Mouse (Mus musculus): Measurements from ENCODE around the gene Myh3.

DNA sequence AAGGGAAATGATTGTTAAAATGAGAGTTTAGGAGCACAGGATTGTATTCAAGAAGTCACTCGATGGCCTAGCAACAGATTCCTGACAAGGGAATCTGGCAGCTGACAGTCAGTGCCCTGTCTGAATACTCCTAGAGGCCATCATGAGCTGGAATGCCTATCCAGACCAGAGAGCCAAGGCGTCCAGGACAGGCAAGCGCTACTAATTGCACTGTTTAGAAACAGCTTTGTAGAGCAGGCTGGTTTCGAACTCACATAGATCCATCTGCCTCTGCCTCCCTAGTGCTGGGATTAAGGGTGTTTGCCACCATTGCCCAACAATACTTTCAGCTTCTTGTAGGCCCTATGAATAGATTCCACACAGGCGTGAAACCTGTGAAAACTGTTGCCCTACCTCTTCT is 36.2 kb downstream of the Myh3 start:
- TF ChIP-seq CTCF (IDR thresholded peaks at IDR 0.05; ENCODE audit: low read depth) (no peak), EP300 (IDR thresholded peaks at IDR 0.05; ENCODE audit: low read depth) (no peak)

Data from liver, embryonic 14.5 days (tissue).